Mouse (Mus musculus) CH12.LX (cell line): ENCODE data around the gene Car15. TPM values are rescaled to one million over a fixed set of nuclear protein-coding genes. Genes with fewer than 3 reads are reported as not detected.

Experiments used
- DNase-seq: peaks from one replicate; pipeline ENCODE4 v3.0.0-alpha.2; 2013; ENCODE audit errors: extremely low read depth
- H3K27ac ChIP-seq: 2 replicates; pipeline ENCODE4 v1.5.1; 2012; ENCODE audit warnings: low read depth, mild to moderate bottlenecking, control low read depth, moderate library complexity; ENCODE audit not compliant: insufficient read depth
- H3K27me3 ChIP-seq: replicated peaks from 2 replicates; pipeline ENCODE3; 2012; ENCODE audit warnings: inconsistent platforms
- H3K36me3 ChIP-seq, 2 experiments: replicated peaks in 1 of 2; 2 replicates each; pipeline versions ENCODE3 to v1.6.1; 2012; ENCODE audit warnings: inconsistent platforms in 1 of 2, low read length in 1 of 2, mild to moderate bottlenecking in 1 of 2, mixed read lengths in 1 of 2, moderate library complexity in 1 of 2; ENCODE audit not compliant: control insufficient read depth in 1 of 2, insufficient read depth in 1 of 2
- H3K4me1 ChIP-seq, 2 experiments: 2 replicates each; pipeline ENCODE4 v1.6.1; 2012; ENCODE audit warnings: inconsistent platforms in 1 of 2, moderate library complexity in 1 of 2; ENCODE audit not compliant: insufficient read depth in 2 of 2, control insufficient read depth in 1 of 2
- H3K4me2 ChIP-seq: 2 replicates; pipeline ENCODE4 v1.6.1; 2012; ENCODE audit warnings: low read depth, mild to moderate bottlenecking, control low read depth; ENCODE audit not compliant: poor library complexity, insufficient read depth, severe bottlenecking
- H3K4me3 ChIP-seq, 3 experiments: fragments of 150-350 bp in 1 of 3; sonication (generic) in 1 of 3; replicated peaks in 1 of 3; 2 replicates each; pipeline versions ENCODE3 to v1.5.1; 2011 to 2012; ENCODE audit warnings: low read depth in 2 of 3, low read length in 2 of 3, mild to moderate bottlenecking in 2 of 3, moderate library complexity in 2 of 3, control low read depth in 1 of 3, improper control_type of control experiment in 1 of 3, inconsistent platforms in 1 of 3, mixed read lengths in 1 of 3; ENCODE audit not compliant: poor library complexity in 1 of 3
- H3K79me2 ChIP-seq: replicated peaks from 2 replicates; pipeline ENCODE4 v1.6.1; 2012; ENCODE audit warnings: mild to moderate bottlenecking, moderate library complexity; ENCODE audit not compliant: control insufficient read depth, poor library complexity, insufficient read depth, severe bottlenecking; ENCODE audit errors: extremely low read depth
- H3K9ac ChIP-seq: 2 replicates; pipeline ENCODE4 v1.6.1; 2012; ENCODE audit warnings: low read depth, mild to moderate bottlenecking, control low read depth, moderate library complexity; ENCODE audit not compliant: insufficient read depth
- H3K9me3 ChIP-seq: replicated peaks from 2 replicates; pipeline ENCODE3; 2012; ENCODE audit warnings: low read length, inconsistent platforms, mixed read lengths
- BHLHE40 ChIP-seq: IDR thresholded peaks from 2 replicates; pipeline ENCODE4 v1.6.1; 2011; ENCODE audit warnings: mild to moderate bottlenecking, low read depth, low read length, improper control_type of control experiment
- CHD1 ChIP-seq: IDR thresholded peaks from 2 replicates; pipeline ENCODE4 v1.6.1; 2012; ENCODE audit warnings: low read depth, low read length, improper control_type of control experiment, inconsistent platforms
- CTCF ChIP-seq, 2 experiments: IDR thresholded peaks in 1 of 2; conservative IDR thresholded peaks in 1 of 2; 2 replicates each; pipeline ENCODE4 v1.5.1; 2011 to 2012; ENCODE audit warnings: low read depth in 2 of 2, low read length in 2 of 2, improper control_type of control experiment in 1 of 2, inconsistent platforms in 1 of 2, mild to moderate bottlenecking in 1 of 2, moderate library complexity in 1 of 2
- EP300 ChIP-seq: IDR thresholded peaks from 2 replicates; pipeline ENCODE4 v1.6.1; 2011; ENCODE audit warnings: low read length, improper control_type of control experiment
- ETS1 ChIP-seq: conservative IDR thresholded peaks from 2 replicates; pipeline ENCODE4 v1.6.1; 2012; ENCODE audit warnings: low read depth, mild to moderate bottlenecking, inconsistent platforms, low read length, improper control_type of control experiment, moderate library complexity
- GABPA ChIP-seq: IDR thresholded peaks from 2 replicates; pipeline ENCODE4 v1.6.1; 2012; ENCODE audit warnings: low read depth, low read length, improper control_type of control experiment, inconsistent platforms; ENCODE audit not compliant: insufficient replicate concordance
- HCFC1 ChIP-seq: IDR thresholded peaks from 2 replicates; pipeline ENCODE4 v1.6.1; 2012; ENCODE audit warnings: low read depth, mild to moderate bottlenecking, inconsistent platforms, low read length, improper control_type of control experiment
- IRF4 ChIP-seq: IDR thresholded peaks from 2 replicates; pipeline ENCODE4 v1.6.1; 2014; ENCODE audit warnings: low read depth, mild to moderate bottlenecking, inconsistent platforms, low read length, improper control_type of control experiment
- JUND ChIP-seq: conservative IDR thresholded peaks from 2 replicates; pipeline ENCODE4 v1.6.1; 2011; ENCODE audit warnings: low read depth, low read length, improper control_type of control experiment
- MAFK ChIP-seq: IDR thresholded peaks from 2 replicates; pipeline ENCODE4 v1.6.1; 2011; ENCODE audit warnings: low read length, improper control_type of control experiment; ENCODE audit not compliant: insufficient replicate concordance
- MAZ ChIP-seq: IDR thresholded peaks from 2 replicates; pipeline ENCODE4 v1.6.1; 2012; ENCODE audit warnings: low read depth, mild to moderate bottlenecking, inconsistent platforms, low read length, improper control_type of control experiment, moderate library complexity
- MEF2A ChIP-seq: IDR thresholded peaks from 2 replicates; pipeline ENCODE4 v1.6.1; 2014; ENCODE audit warnings: low read depth, mild to moderate bottlenecking, inconsistent platforms, low read length, improper control_type of control experiment, borderline replicate concordance
- MXI1 ChIP-seq: IDR thresholded peaks from 2 replicates; pipeline ENCODE4 v1.6.1; 2011; ENCODE audit warnings: mild to moderate bottlenecking, low read depth, low read length, improper control_type of control experiment
- MYC ChIP-seq: IDR thresholded peaks from 2 replicates; pipeline ENCODE4 v1.6.1; 2011; ENCODE audit warnings: low read depth, mild to moderate bottlenecking, improper control_type of control experiment, low read length
- NRF1 ChIP-seq: IDR thresholded peaks from 2 replicates; pipeline ENCODE4 v1.6.1; 2014; ENCODE audit warnings: low read depth, mild to moderate bottlenecking, inconsistent platforms, low read length, improper control_type of control experiment, moderate library complexity
- POLR2A ChIP-seq: IDR thresholded peaks from 2 replicates; pipeline ENCODE4 v1.6.1; 2011; ENCODE audit warnings: low read depth, mild to moderate bottlenecking, improper control_type of control experiment, low read length
- SMC3 ChIP-seq: IDR thresholded peaks from 2 replicates; pipeline ENCODE4 v1.6.1; 2011; ENCODE audit warnings: low read depth, low read length, improper control_type of control experiment
- TCF12 ChIP-seq: IDR thresholded peaks from 2 replicates; pipeline ENCODE4 v1.6.1; 2014; ENCODE audit warnings: low read depth, mild to moderate bottlenecking, inconsistent platforms, low read length, improper control_type of control experiment
- ZKSCAN1 ChIP-seq: IDR thresholded peaks from 2 replicates; pipeline ENCODE4 v1.6.1; 2012; ENCODE audit warnings: low read depth, inconsistent platforms, low read length, improper control_type of control experiment, borderline replicate concordance
- ZNF384 ChIP-seq: IDR thresholded peaks from 2 replicates; pipeline ENCODE4 v1.6.1; 2012; ENCODE audit warnings: low read depth, low read length, improper control_type of control experiment, inconsistent platforms
- dilution Hi-C: fragments of 300-500 bp; cut with MboI; formaldehyde crosslinking; loops from 2 replicates; pipeline ENCODE4 v1.14.3; 2020; ENCODE audit warnings: low sequenced_read_pairs; ENCODE audit not compliant: extremely low pct_unique_long_range_greater_than_20kb, extremely low pct_ligation_motif_present
- in situ Hi-C: fragments of 300-500 bp; cut with MboI; formaldehyde crosslinking; loops from 3 replicates; pipeline ENCODE4 v1.14.3; 2019; ENCODE audit warnings: low sequenced_read_pairs, low pct_ligation_motif_present, low pct_unique_long_range_greater_than_20kb, mixed read lengths
- polyA plus RNA-seq: library from polyadenylated mRNA; unstranded; fragments of >175 nt; gene quantifications from 2 replicates; pipeline ENCODE4 v1.2.1, GENCODE M21; 2012; ENCODE audit warnings: low read depth; ENCODE audit not compliant: insufficient read length
- total RNA-seq, 2 experiments: library from RNA; depleted of rRNA; stranded (reverse); fragments of 300-350 nt in 1 of 2; fragments of >200 nt in 1 of 2; gene quantifications; 2 replicates each; pipeline ENCODE4 v1.2.3; 2012 to 2014

The Car15 gene
- total and polyA plus RNA-seq, 3 experiments = 1.5 to 3.9 (median 1.6) TPM

DNA sequence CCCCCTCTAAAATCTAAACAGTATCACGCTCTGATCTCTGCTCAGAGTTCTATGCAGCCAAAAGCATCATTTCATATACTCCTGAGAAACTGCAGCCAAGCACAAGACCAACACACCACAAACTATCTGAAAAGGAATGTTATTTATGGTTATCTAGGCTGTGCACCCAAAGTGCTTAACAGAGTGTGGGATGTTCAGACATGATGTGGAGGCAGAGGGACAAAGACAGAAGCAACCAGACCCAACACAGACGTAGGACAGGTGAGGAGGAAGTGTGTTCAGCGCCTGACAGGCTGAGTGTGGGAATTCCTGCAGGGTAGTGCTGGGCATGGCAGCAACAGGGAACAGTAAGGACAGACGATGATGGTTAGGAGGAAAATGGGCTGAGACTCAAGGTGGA, 41.4 kb upstream of the Car15 start:
- no peak overlapping the region for H3K4me2 ChIP-seq
- H3K9me3 ChIP-seq = peaks cover 11% of the 10 kb centered on the region
- H3K36me3 ChIP-seq = peaks cover 20 to 81% of the 10 kb centered on the region in 2 experiments
- no peak for DNase-seq
- no peak overlapping the region for H3K9ac ChIP-seq
- H3K4me3 ChIP-seq = no peak overlapping the region
- dilution Hi-C loops (no loop called here), in situ Hi-C loops (no loop called here)
- peaks cover 44% of the 10 kb centered on the region for H3K79me2 ChIP-seq
- H3K27ac ChIP-seq = no peak overlapping the region
- H3K27me3 ChIP-seq = no peaks in the 10 kb centered on the region
- H3K4me1 ChIP-seq = peaks cover 7 to 17% of the 10 kb centered on the region in 2 experiments
- TF ChIP-seq EP300 = no peak
- no peak for TF ChIP-seq SMC3
- TF ChIP-seq IRF4 = no peak
- TF ChIP-seq HCFC1 = no peak

DNA sequence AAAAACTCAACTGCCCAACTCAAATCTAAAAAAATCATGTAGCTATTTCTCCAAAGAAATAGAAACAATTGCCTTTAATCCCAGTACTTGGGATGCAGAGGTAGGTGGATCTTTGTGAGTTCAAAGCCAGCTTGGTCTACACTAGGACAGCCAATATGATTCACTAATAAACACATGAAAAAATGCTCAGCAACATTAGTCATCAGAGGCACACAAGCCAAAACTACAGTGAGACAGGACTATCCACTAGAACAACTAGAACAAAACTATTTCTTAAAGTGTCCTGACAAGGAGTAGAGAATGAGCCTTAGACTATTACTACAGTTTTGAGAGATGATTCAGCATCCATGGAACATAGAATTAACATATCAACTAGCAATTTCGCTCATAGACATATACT, 37.9 kb upstream of the Car15 start:
- peaks cover 11% of the 10 kb centered on the region for H3K9me3 ChIP-seq
- peaks cover 32% of the 10 kb centered on the region for H3K79me2 ChIP-seq
- dilution Hi-C loops (no loop called here), in situ Hi-C loops (no loop called here)
- no peaks in the 10 kb centered on the region for H3K27me3 ChIP-seq
- peaks cover 22 to 80% of the 10 kb centered on the region in 2 experiments for H3K36me3 ChIP-seq
- no peak overlapping the region for H3K27ac ChIP-seq
- H3K9ac ChIP-seq = no peak overlapping the region
- H3K4me3 ChIP-seq = no peak overlapping the region
- TF ChIP-seq MEF2A (no peak), ZKSCAN1 (no peak), MAZ (no peak), IRF4 (no peak), MXI1 (no peak), JUND (no peak), MAFK (no peak), BHLHE40 (no peak), SMC3 (no peak)
- H3K4me1 ChIP-seq = peaks cover 0 to 3% of the 10 kb centered on the region in 2 experiments; a peak in 1 of 4 replicates
- no peak overlapping the region for H3K4me2 ChIP-seq
- no peak for DNase-seq

DNA sequence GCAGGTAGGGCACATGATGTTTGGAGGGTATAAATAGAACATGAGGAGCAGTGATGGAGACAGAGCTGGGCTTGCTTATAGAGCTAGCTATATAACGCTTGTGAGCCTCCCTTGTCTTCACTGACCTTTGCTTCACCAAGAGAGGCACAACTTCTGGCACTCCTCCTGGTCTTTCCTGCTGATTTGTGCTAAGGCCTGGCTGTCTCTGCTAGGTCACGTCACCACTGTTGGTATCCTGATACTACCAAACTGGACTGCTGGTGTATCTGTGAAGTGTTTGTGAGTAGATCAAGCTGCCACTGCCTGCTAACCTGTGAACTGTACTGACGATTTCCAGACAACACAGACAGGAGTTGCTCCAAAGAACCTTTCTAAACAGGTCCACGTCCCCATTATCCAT, 37.0 kb upstream of the Car15 start:
- peaks cover 25 to 81% of the 10 kb centered on the region in 2 experiments for H3K36me3 ChIP-seq
- H3K9me3 ChIP-seq = peaks cover 11% of the 10 kb centered on the region
- no peak overlapping the region for H3K4me3 ChIP-seq
- peaks cover 0 to 9% of the 10 kb centered on the region in 2 experiments; a peak in 2 of 4 replicates for H3K4me1 ChIP-seq
- H3K27me3 ChIP-seq = no peaks in the 10 kb centered on the region
- TF ChIP-seq SMC3 (no peak), MEF2A (no peak), ETS1 (no peak), ZNF384 (no peak), CHD1 (no peak), MYC (no peak), NRF1 (no peak), CTCF (conservative IDR thresholded peaks at IDR 0.05 in 1 of 2, IDR thresholded peaks at IDR 0.05 in 1 of 2; ENCODE audit: low read depth in 2 of 2, low read length in 2 of 2) (no peak), POLR2A (no peak), ZKSCAN1 (no peak), TCF12 (no peak), GABPA (no peak), HCFC1 (no peak), BHLHE40 (no peak)
- H3K9ac ChIP-seq = no peak overlapping the region
- dilution Hi-C loops (no loop called here), in situ Hi-C loops (no loop called here)
- no peak for DNase-seq
- peaks cover 32% of the 10 kb centered on the region for H3K79me2 ChIP-seq
- no peak overlapping the region for H3K4me2 ChIP-seq
- H3K27ac ChIP-seq = no peak overlapping the region
